Mouse (Mus musculus): ENCODE measurements around the gene Prpf19.

- TF ChIP-seq CTCF (IDR thresholded peaks at IDR 0.05) (peak; percentile 44), EP300 (IDR thresholded peaks at IDR 0.05) (peak; percentile 54; the same call in 1 of the 2 replicates)
These were observed at the start of gene Prpf19 for GRCm38 (mm10) chr19:10895016-10895528.
